Comparison of ENCODE assay signal across 9 mouse cellular contexts in the genomic region with DNA sequence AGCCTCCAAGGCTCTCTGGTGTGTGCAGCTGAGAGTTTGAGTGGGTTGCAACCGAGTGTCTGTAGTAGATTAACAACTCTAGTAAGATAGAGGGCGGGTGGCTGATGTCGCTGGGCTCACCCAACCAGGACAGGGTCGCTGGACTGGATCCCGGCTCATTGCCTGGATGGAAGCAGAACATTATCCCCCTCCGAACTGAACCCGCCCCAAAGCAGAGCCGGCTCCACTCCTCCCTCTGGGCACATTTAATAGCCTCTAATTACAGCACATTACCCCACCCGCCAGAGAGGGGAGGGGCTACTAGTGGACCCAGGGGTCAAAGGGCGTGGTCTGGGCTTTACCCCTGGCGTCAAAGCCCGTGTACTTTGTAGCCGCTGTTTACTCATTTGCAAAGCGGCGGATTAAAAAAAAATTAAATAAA. TPM values are rescaled to one million over a fixed set of nuclear protein-coding genes. Genes with fewer than 3 reads are reported as not detected.
DNase-seq lines count a peak whose midpoint lies in the region; ATAC-seq and TF ChIP-seq lines count a peak whose summit lies in the region.
"Had no signal": no experiment of that assay in that cellular context is flagged by ENCODE, and none has a peak within 500 bp of the region (broad histone marks: within the 10 kb centered on the region; RNA-seq: fewer than 3 reads in every experiment).

No protein-coding gene starts in this region.

- peak overlapping the region; percentile 25 for H3K4me3 ChIP-seq in kidney, embryonic 14.5 days (ENCODE audit: low read length)
- peak overlapping the region; percentile 55; the same call in 1 of the 2 replicates for H3K4me3 ChIP-seq in lung, postnatal 0 days (ENCODE audit: low read depth, low read length)

- peak; percentile 44 to 61 for DNase-seq in spleen, postnatal 10 days (ENCODE audit: low spot score in 2 of 2)
- no peak for DNase-seq in spleen, adult 12 weeks (ENCODE audit: low spot score)
- DNase-seq in embryo, embryonic 10 days (ENCODE audit: low spot score) = peak; percentile 60
- peak; percentile 70 for DNase-seq in heart, adult 8-10 months (ENCODE audit: low spot score)
- DNase-seq in lung, postnatal 0 days (ENCODE audit: low spot score) = peak; percentile 79
- DNase-seq in urinary bladder, postnatal 14 days (ENCODE audit: low spot score) = peak; percentile 75
- DNase-seq in layer of hippocampus, postnatal 14 days (ENCODE audit: low spot score in 2 of 2) = no peak

- peak overlapping the region; percentile 88 for H3K4me2 ChIP-seq in kidney, embryonic 14.5 days (replicated peaks; ENCODE audit: low read depth, low read length)
- peak overlapping the region; percentile 92 for H3K4me2 ChIP-seq in lung, postnatal 0 days (replicated peaks; ENCODE audit: low read depth, low read length)

- H3K36me3 ChIP-seq in kidney, embryonic 14.5 days (ENCODE audit: control insufficient read depth, insufficient read depth, low read length) = no peaks in the 10 kb centered on the region
- no peaks in the 10 kb centered on the region for H3K36me3 ChIP-seq in lung, postnatal 0 days (ENCODE audit: insufficient read depth, low read length)

- 4% methylated on average over 15 of the region's 15 CpGs for WGBS in kidney, embryonic 14.5 days
- 14% methylated on average over 15 of the region's 15 CpGs for WGBS in lung, postnatal 0 days

- H3K9me3 ChIP-seq in kidney, embryonic 14.5 days (ENCODE audit: control insufficient read depth, low read length) = no peaks in the 10 kb centered on the region
- no peaks in the 10 kb centered on the region for H3K9me3 ChIP-seq in lung, postnatal 0 days (ENCODE audit: low read length)

- H3K27ac ChIP-seq in kidney, embryonic 14.5 days (ENCODE audit: low read depth, low read length) = peak overlapping the region; percentile 47; the same call in 1 of the 2 replicates
- peak overlapping the region; percentile 96 for H3K27ac ChIP-seq in lung, postnatal 0 days (ENCODE audit: low read length)

- peak overlapping the region; percentile 37; the same call in 1 of the 2 replicates for H3K9ac ChIP-seq in kidney, embryonic 14.5 days (ENCODE audit: low read depth, low read length)
- H3K9ac ChIP-seq in lung, postnatal 0 days (replicated peaks; ENCODE audit: low read depth) = no peak overlapping the region

- H3K4me1 ChIP-seq in kidney, embryonic 14.5 days (ENCODE audit: control insufficient read depth, insufficient read depth, low read length) = peaks cover 27% of the 10 kb centered on the region
- H3K4me1 ChIP-seq in lung, postnatal 0 days (ENCODE audit: insufficient read depth, low read depth, low read length) = peaks cover 26% of the 10 kb centered on the region

- no peak for TF ChIP-seq EP300 in lung, postnatal 0 days (IDR thresholded peaks at IDR 0.05)

- TF ChIP-seq CTCF in lung, postnatal 0 days (IDR thresholded peaks at IDR 0.05) = no peak

- ATAC-seq in kidney, embryonic 14.5 days (ENCODE audit: low FRiP score, low TSS enrichment) = no peak
- ATAC-seq in lung, postnatal 0 days = no peak

- no peaks in the 10 kb centered on the region for H3K27me3 ChIP-seq in kidney, embryonic 14.5 days (ENCODE audit: control insufficient read depth, insufficient read depth, low read length)
- no peaks in the 10 kb centered on the region for H3K27me3 ChIP-seq in lung, postnatal 0 days (replicated peaks; ENCODE audit: insufficient read depth, low read length)

RNA-seq across cellular contexts. Expression of a gene that starts 1.1 kb away (rescaled TPM):
- total RNA-seq in heart, adult 8-10 months (2022) = 1 to 10 TPM; 1.9 to 3.5 (median 2.7) TPM
- 14.6 and 18.7 TPM in 2 replicates for polyA plus RNA-seq in kidney, embryonic 14.5 days (2014; fragmentation: Nextera tagmentation; extraction: Ambion mirVana)
- 19.2 and 22.3 TPM in 2 replicates for polyA plus RNA-seq in lung, postnatal 0 days (2015; fragmentation: Nextera tagmentation; extraction: Ambion mirVana)
- total RNA-seq in layer of hippocampus, postnatal 14 days (2021) = 1 to 10 TPM; 7.6 to 9.0 TPM

RNA-seq across cellular contexts. Expression of a gene that starts 10.8 kb away (rescaled TPM):
- total RNA-seq in heart, adult 8-10 months (2022) = 10 to 100 TPM; 17.8 to 32.3 (median 23.9) TPM
- polyA plus RNA-seq in kidney, embryonic 14.5 days (2014; fragmentation: Nextera tagmentation; extraction: Ambion mirVana) = 7.3 and 10.0 TPM in 2 replicates
- polyA plus RNA-seq in lung, postnatal 0 days (2015; fragmentation: Nextera tagmentation; extraction: Ambion mirVana) = 69.0 and 126 TPM in 2 replicates
- total RNA-seq in layer of hippocampus, postnatal 14 days (2021) = 10 to 100 TPM; 45.5 to 54.7 TPM

RNA-seq across cellular contexts. Expression of a gene that starts 19.8 kb away (rescaled TPM):
- total RNA-seq in heart, adult 8-10 months (2022) = 10 to 100 TPM; 41.9 to 61.3 (median 55.0) TPM
- 143 and 154 TPM in 2 replicates for polyA plus RNA-seq in kidney, embryonic 14.5 days (2014; fragmentation: Nextera tagmentation; extraction: Ambion mirVana)
- polyA plus RNA-seq in lung, postnatal 0 days (2015; fragmentation: Nextera tagmentation; extraction: Ambion mirVana) = 46.4 and 55.7 TPM in 2 replicates
- 10 to 100 TPM; 34.3 to 34.4 TPM for total RNA-seq in layer of hippocampus, postnatal 14 days (2021)

RNA-seq across cellular contexts. Expression of a gene that starts 19.9 kb away (rescaled TPM):
- 100 to 1,000 TPM; 644 to 711 (median 676) TPM for total RNA-seq in heart, adult 8-10 months (2022)
- polyA plus RNA-seq in kidney, embryonic 14.5 days (2014; fragmentation: Nextera tagmentation; extraction: Ambion mirVana) = 965 and 1,048 TPM in 2 replicates
- polyA plus RNA-seq in lung, postnatal 0 days (2015; fragmentation: Nextera tagmentation; extraction: Ambion mirVana) = 337 and 356 TPM in 2 replicates
- 100 to 1,000 TPM; 417 to 431 TPM for total RNA-seq in layer of hippocampus, postnatal 14 days (2021)

RNA-seq across cellular contexts. Expression of a gene that starts 20.1 kb away (rescaled TPM):
- 1 to 10 TPM in 2 of 4 experiments, not detected in 2; 2.4 to 5.9 TPM for total RNA-seq in heart, adult 8-10 months (2022)
- polyA plus RNA-seq in kidney, embryonic 14.5 days (2014; fragmentation: Nextera tagmentation; extraction: Ambion mirVana) = not detected in 2 replicates
- 1.1 TPM in 1 of 2 replicates, not detected in the other for polyA plus RNA-seq in lung, postnatal 0 days (2015; fragmentation: Nextera tagmentation; extraction: Ambion mirVana)
- total RNA-seq in layer of hippocampus, postnatal 14 days (2021) = not detected
- polyA plus RNA-seq: brain, embryonic 14.5 days had no signal

Comparison
In these comparisons a context has a peak if more than half of its experiments do, and no peak if none do; other contexts are left out.
1. DNase-seq: peak in spleen, postnatal 10 days (2 of 2), embryo, embryonic 10 days (single experiment), heart, adult 8-10 months (single experiment), lung, postnatal 0 days (single experiment) and urinary bladder, postnatal 14 days (single experiment); none in spleen, adult 12 weeks (single experiment) and layer of hippocampus, postnatal 14 days (0 of 2).